Mouse (Mus musculus) heart, embryonic 15.5 days (tissue): ENCODE measurements around the gene Trak1. TPM values are rescaled to one million over a fixed set of nuclear protein-coding genes. Genes with fewer than 3 reads are reported as not detected.

Source experiments
- ATAC-seq: fragments of 200-750 bp; cut with Nextera tagmentation; replicated peaks from 2 replicates; pipeline ENCODE4 v1.8.0; 2017; ENCODE audit warnings: low read depth, moderate TSS enrichment; ENCODE audit not compliant: insufficient number of reproducible peaks, insufficient read depth, low FRiP score
- H3K27ac ChIP-seq: fragments of 300-500 bp; sonication (generic); 2 replicates; pipeline ENCODE4 v1.5.1; 2015; ENCODE audit warnings: mild to moderate bottlenecking, inconsistent platforms
- H3K27me3 ChIP-seq: fragments of 300-500 bp; sonication (generic); 2 replicates; pipeline ENCODE4 v1.6.1; 2015; ENCODE audit warnings: inconsistent platforms
- H3K36me3 ChIP-seq: fragments of 300-500 bp; sonication (generic); 2 replicates; pipeline ENCODE4 v1.6.1; 2015; ENCODE audit warnings: mild to moderate bottlenecking, inconsistent platforms
- H3K4me1 ChIP-seq: fragments of 300-500 bp; sonication (generic); replicated peaks from 2 replicates; pipeline ENCODE4 v1.6.1; 2015; ENCODE audit warnings: inconsistent platforms
- H3K4me2 ChIP-seq: fragments of 300-500 bp; sonication (generic); 2 replicates; pipeline ENCODE4 v1.6.1; 2015; ENCODE audit warnings: inconsistent platforms, mild to moderate bottlenecking, moderate library complexity
- H3K4me3 ChIP-seq: fragments of 300-500 bp; sonication (generic); 2 replicates; pipeline ENCODE4 v1.5.1; 2015; ENCODE audit warnings: mild to moderate bottlenecking, inconsistent platforms
- H3K9ac ChIP-seq: fragments of 300-500 bp; sonication (generic); 2 replicates; pipeline ENCODE4 v1.6.1; 2015; ENCODE audit warnings: mild to moderate bottlenecking, inconsistent platforms
- H3K9me3 ChIP-seq: fragments of 300-500 bp; sonication (generic); replicated peaks from 2 replicates; pipeline ENCODE4 v1.6.1; 2016; ENCODE audit warnings: inconsistent platforms
- WGBS: fragments of 180-500 bp; shearing (Covaris S2); methylation state at CpG from one replicate; pipeline ENCODE4 v1.1.7; 2015; ENCODE audit warnings: mixed read lengths; 5-methylcytosine and 5-hydroxymethylcytosine counted together
- polyA plus RNA-seq: library from polyadenylated mRNA; unstranded; fragments of >200 nt; fragmentation: Nextera tagmentation; extraction: Ambion mirVana; gene quantifications from 2 replicates; pipeline ENCODE4 v1.2.1, GENCODE M21; 2015

Gene Trak1
- polyA plus RNA-seq, 1 experiment from 2014 or later: 37.0 TPM

GRCm38 (mm10) chr9:121376094-121376493 lies 78.8 kb downstream of the Trak1 start:
- Histone ChIP-seq H3K9ac (no peak overlapping the region), H3K4me2 (no peak overlapping the region), H3K4me1 (peaks cover 39% of the 10 kb centered on the region), H3K27ac (no peak overlapping the region), H3K4me3 (no peak overlapping the region), H3K36me3 (no peaks in the 10 kb centered on the region), H3K9me3 (no peaks in the 10 kb centered on the region), H3K27me3 (no peaks in the 10 kb centered on the region)
- no peak for ATAC-seq
- WGBS: 86% methylated on average over 5 of the region's 5 CpGs

DNA sequence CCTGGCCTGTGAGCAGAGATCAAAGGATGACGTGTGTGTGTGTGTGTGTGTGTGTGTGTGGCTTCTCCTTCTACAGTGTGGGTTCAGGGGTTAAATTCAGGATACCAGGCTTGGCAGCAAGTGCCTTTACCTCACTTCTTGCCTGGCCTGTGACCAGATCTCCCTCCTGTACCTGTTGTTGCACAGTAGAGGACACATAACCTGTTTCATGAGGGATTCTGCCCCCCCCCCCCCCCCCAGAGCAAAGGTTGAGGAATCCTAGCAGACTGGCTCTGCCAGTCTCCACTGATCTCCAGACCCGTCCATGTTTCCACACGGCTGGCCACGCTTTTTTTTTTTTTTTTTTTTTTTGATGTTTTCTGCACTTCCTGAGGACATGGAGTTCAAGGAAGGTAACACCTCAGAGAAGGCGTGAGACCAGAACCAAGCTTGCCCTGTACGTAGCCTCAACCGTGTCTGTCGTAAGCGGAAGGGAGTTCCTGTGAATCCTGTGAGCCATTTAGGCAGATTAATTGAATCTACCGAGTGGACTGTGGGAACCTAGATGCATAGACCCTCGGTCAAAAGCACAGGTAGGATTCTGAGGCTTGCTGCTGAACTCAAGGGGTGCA lies 83.1 kb downstream of the Trak1 start:
- Histone ChIP-seq H3K9ac (no peak overlapping the region), H3K4me2 (no peak overlapping the region), H3K9me3 (no peaks in the 10 kb centered on the region), H3K4me1 (peaks cover 40% of the 10 kb centered on the region), H3K36me3 (no peaks in the 10 kb centered on the region), H3K27ac (no peak overlapping the region), H3K27me3 (no peaks in the 10 kb centered on the region), H3K4me3 (no peak overlapping the region)
- no peak for ATAC-seq
- WGBS: 76% methylated on average over 11 of the region's 11 CpGs

GRCm38 (mm10) chr9:121381678-121382297 lies 84.5 kb downstream of the Trak1 start:
- peak overlapping the region; percentile 53 for H3K27ac ChIP-seq
- 49% methylated on average over 17 of the region's 17 CpGs for WGBS
- peak overlapping the region; percentile 21; the same call in 1 of the 2 replicates for H3K4me2 ChIP-seq
- H3K27me3 ChIP-seq: no peaks in the 10 kb centered on the region
- H3K36me3 ChIP-seq: no peaks in the 10 kb centered on the region
- no peak overlapping the region for H3K4me3 ChIP-seq
- H3K9ac ChIP-seq: no peak overlapping the region
- H3K9me3 ChIP-seq: no peaks in the 10 kb centered on the region
- peaks cover 43% of the 10 kb centered on the region for H3K4me1 ChIP-seq
- ATAC-seq: no peak

DNA sequence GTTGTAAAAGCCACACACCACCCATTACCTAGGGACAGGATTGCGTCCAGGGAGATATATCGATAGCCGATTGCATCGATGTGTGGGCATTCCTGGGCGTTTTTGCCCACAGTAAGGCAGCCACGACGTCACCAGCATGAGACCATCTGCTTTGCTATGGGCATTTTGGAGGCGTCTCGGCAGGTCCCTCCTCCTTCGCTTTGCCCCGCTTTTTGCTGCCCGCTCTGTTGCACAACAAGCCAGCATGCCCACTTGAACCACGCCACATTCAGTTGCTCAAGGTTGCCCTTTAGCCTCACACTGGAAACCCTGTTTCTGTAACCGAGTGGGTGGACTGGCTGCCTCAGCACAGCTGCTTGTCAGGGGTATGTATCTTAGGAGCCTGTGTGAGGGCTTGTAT lies 85.3 kb downstream of the Trak1 start:
- WGBS: 85% methylated on average over 14 of the region's 14 CpGs
- Histone ChIP-seq H3K4me2 (no peak overlapping the region), H3K9me3 (no peaks in the 10 kb centered on the region), H3K27me3 (no peaks in the 10 kb centered on the region), H3K4me1 (peaks cover 50% of the 10 kb centered on the region), H3K27ac (no peak overlapping the region; the same call in 1 of the 2 replicates), H3K9ac (no peak overlapping the region), H3K36me3 (no peaks in the 10 kb centered on the region), H3K4me3 (no peak overlapping the region)
- no peak for ATAC-seq

DNA sequence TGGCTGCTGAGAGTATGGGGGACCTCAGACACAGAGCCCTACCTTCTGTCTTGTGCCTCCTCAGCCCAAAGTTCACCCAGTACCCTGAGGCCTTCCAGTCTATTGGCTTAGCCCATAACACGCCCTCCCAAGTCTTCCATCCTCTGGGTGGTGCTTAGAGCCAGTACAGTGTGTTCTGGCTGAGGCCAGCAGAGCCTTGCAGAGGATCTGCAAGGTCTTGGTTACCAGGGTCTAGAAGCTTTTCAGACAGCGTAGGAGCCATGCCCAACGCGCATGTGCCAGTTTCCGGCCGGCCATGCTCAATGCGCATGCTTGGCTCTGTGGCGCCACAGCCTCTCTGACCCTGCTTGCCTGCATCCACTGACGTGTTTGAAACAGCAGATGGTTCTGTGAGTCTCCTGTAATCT lies 85.9 kb downstream of the Trak1 start:
- Histone ChIP-seq H3K4me1 (peaks cover 56% of the 10 kb centered on the region), H3K4me2 (no peak overlapping the region), H3K9ac (no peak overlapping the region), H3K9me3 (no peaks in the 10 kb centered on the region), H3K36me3 (no peaks in the 10 kb centered on the region), H3K27me3 (no peaks in the 10 kb centered on the region), H3K4me3 (no peak overlapping the region), H3K27ac (no peak overlapping the region)
- WGBS: 88% methylated on average over 9 of the region's 9 CpGs
- ATAC-seq: no peak

GRCm38 (mm10) chr9:121384620-121385019 lies 87.3 kb downstream of the Trak1 start:
- peaks cover 62% of the 10 kb centered on the region for H3K4me1 ChIP-seq
- no peaks in the 10 kb centered on the region for H3K27me3 ChIP-seq
- WGBS: 77% methylated on average over 7 of the region's 7 CpGs
- H3K4me3 ChIP-seq: no peak overlapping the region
- no peaks in the 10 kb centered on the region for H3K36me3 ChIP-seq
- H3K4me2 ChIP-seq: no peak overlapping the region
- H3K9ac ChIP-seq: no peak overlapping the region
- H3K27ac ChIP-seq: no peak overlapping the region
- no peak for ATAC-seq
- no peaks in the 10 kb centered on the region for H3K9me3 ChIP-seq

DNA sequence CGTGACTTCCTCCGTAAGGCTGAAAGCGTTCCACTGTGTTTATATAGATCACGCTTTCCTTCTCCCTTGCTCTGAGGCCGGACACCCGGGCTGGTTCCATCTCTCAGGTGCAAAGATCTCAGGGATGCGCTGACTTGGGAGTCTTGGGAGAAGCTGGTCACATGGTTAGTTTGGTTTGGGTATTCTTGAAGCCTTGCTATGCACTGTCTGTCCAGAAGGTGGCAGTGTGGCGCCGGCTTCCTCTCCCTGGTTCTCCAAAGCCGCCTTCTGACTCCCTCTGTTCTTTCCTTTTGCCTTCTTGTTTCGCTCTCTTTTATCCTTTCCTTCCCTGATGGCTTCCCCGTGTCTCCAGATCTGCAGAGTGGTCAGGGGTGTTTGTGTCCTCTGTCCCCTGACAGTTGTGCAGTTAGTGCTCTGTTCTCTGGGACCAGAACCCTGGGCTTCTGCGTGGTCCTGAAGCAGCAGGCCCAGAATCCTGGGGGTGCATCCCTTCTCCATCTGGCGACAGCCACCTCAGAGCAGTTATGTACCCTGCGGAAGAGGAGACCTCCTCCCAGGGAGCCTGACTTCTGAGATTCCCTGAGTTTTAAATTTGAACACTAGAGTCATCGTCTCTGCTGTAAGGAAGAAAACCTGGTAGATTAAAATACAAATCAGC lies 87.9 kb downstream of the Trak1 start:
- 39% methylated on average over 16 of the region's 16 CpGs for WGBS
- H3K9ac ChIP-seq: 0 out of 2 replicates have a peak overlapping the region, but pooled peaks have one; percentile 23
- H3K27me3 ChIP-seq: no peaks in the 10 kb centered on the region
- no peak overlapping the region for H3K4me3 ChIP-seq
- no peak for ATAC-seq
- peaks cover 62% of the 10 kb centered on the region for H3K4me1 ChIP-seq
- H3K36me3 ChIP-seq: no peaks in the 10 kb centered on the region
- H3K9me3 ChIP-seq: no peaks in the 10 kb centered on the region
- H3K4me2 ChIP-seq: no peak overlapping the region
- no peak overlapping the region for H3K27ac ChIP-seq

DNA sequence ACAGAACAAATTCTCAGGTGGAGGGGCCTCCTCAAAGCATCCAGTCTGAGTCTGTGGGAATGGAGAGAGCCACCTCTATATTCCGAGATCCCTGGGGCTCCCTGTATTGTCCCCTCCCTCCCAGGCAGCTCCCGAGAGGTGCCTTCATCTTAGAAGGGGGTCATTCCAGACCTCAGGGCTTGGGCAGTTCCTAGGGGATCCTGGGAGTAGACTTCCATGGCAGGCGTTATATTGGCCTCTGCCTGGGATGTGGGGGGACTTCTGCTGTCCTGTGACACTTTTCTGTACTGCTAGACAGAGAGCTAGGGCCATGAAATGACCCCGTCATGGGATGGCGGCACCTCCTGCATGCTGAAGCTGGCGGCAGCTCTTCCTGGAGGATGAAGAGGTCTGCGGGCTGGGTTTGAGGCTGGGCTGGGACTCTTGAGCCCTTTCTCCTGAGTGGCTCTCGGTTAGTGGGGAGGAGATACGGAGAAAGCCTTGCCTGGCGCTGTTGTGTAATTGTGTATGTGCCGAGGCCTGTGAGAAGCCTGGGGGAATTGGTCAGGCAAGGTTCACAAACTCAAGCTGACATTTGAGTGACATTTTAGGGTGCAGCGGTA lies 88.5 kb downstream of the Trak1 start:
- WGBS: 81% methylated on average over 12 of the region's 12 CpGs

DNA sequence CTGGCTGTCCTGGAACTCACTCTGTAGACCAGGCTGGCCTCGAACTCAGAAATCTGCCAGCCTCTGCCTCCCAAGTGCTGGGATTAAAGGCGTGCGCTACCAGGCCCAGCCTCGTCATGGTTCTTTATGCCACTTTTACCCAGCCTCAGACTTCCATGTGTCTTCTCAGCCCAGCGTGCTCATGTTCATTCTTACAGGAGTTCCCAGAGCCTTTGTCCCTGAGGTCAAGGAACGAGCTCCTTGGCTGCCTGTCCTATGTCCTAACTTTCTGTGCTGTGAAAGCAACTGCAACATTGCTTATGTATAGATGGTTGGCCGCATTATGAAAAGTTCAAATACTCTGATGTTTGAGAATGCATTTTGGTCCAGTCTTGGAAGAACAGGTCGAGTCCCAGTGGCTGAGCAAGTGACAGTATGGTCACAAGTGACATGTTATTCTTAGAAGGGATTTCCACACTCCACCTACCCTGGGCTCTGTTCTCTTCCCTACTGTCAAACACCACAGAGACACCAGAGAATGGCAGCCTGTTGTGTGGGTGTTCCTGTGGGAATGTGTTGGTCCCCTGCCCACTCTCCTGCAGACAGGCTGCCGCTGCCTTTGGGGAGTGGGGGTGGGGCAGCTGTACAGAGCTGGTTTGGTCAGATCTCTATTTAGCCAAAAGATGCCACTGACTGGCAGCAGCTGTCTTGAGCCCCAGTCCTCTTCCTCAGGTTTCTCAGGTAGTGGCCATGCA lies 90.4 kb downstream of the Trak1 start:
- Histone ChIP-seq H3K4me3 (no peak overlapping the region), H3K4me2 (0 out of 2 replicates have a peak overlapping the region, but pooled peaks have one; percentile 8), H3K9ac (no peak overlapping the region), H3K36me3 (peaks cover 12% of the 10 kb centered on the region), H3K27me3 (no peaks in the 10 kb centered on the region), H3K27ac (peak overlapping the region; percentile 7), H3K9me3 (no peaks in the 10 kb centered on the region), H3K4me1 (peaks cover 41% of the 10 kb centered on the region)
- 70% methylated on average over 9 of the region's 9 CpGs for WGBS
- no peak for ATAC-seq

More for the DNA sequence above, 88.5 kb downstream of the Trak1 start:
- H3K9me3 ChIP-seq: no peaks in the 10 kb centered on the region
- no peak overlapping the region for H3K9ac ChIP-seq
- no peak overlapping the region for H3K4me2 ChIP-seq
- H3K27me3 ChIP-seq: no peaks in the 10 kb centered on the region
- no peak overlapping the region for H3K4me3 ChIP-seq
- H3K36me3 ChIP-seq: no peaks in the 10 kb centered on the region
- ATAC-seq: no peak
- H3K4me1 ChIP-seq: peaks cover 60% of the 10 kb centered on the region
- no peak overlapping the region for H3K27ac ChIP-seq

DNA sequence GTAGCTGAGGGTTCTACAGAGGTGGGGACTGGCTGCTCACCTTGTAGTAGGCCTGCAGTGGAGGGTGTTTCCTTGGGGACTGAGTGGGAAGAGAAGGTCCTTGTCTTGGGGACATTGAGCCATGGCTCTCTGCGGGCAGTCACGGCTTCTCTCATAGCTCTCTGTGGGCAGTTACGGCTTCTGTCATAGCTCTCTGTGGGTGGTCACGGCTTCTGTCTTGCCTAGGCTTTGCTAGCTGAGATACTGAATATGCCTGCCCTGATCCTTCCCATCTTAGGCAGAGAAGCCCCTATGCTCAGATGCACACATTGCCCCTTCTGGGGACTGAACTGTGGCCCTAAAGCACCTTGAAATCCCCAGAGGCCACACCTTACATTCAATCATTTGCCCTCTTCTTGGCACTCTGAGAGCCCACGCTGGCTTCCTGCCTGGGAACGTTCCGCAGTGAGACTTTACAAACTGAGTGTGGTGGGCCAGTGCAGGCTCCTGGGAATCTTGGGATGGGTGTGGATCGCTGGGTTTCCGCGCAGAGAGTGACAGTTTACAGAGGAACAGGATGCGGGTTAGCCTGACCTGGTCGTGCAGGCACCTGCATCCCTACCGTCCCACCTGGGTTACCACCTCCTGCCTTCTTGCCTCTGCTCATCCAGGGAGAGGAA lies 91.1 kb downstream of the Trak1 start:
- 0 out of 2 replicates have a peak overlapping the region, but pooled peaks have one; percentile 8 for H3K4me2 ChIP-seq
- 67% methylated on average over 13 of the region's 13 CpGs for WGBS
- H3K4me3 ChIP-seq: no peak overlapping the region
- no peaks in the 10 kb centered on the region for H3K27me3 ChIP-seq
- H3K4me1 ChIP-seq: peaks cover 36% of the 10 kb centered on the region
- H3K9me3 ChIP-seq: no peaks in the 10 kb centered on the region
- H3K36me3 ChIP-seq: peaks cover 18% of the 10 kb centered on the region
- no peak for ATAC-seq
- H3K9ac ChIP-seq: no peak overlapping the region
- peak overlapping the region; percentile 7 for H3K27ac ChIP-seq
